Mouse (Mus musculus): ENCODE data around the gene Dennd6a.

- TF ChIP-seq POLR2A (IDR thresholded peaks at IDR 0.05; ENCODE audit: borderline replicate concordance, extremely low read depth, low read depth, low read length), result no peak
- TF ChIP-seq CTCF (IDR thresholded peaks at IDR 0.05; ENCODE audit: insufficient read depth, low read length), result no peak
Observed at GRCm38 (mm10) chr14:26528296-26528695, 45.4 kb upstream of the Dennd6a start.
